ENCODE assay signal across 8 mouse cellular contexts in genomic region chr5:52470991-52471801, GRCm38 (mm10). TPM values are rescaled to one million over a fixed set of nuclear protein-coding genes. Genes with fewer than 3 reads are reported as not detected.
DNase-seq lines count a peak whose midpoint lies in the region; ATAC-seq and TF ChIP-seq lines count a peak whose summit lies in the region.

Ccdc149 (minus strand) TSS chr5:52471521.

- no peaks in the 10 kb centered on the region for H3K4me1 ChIP-seq in bone marrow, adult 2 months (ENCODE audit: control insufficient read depth, insufficient read depth, low read length)
- H3K4me1 ChIP-seq in embryonic facial prominence, embryonic 11.5 days (ENCODE audit: control insufficient read depth, insufficient read depth, low read length): no peaks in the 10 kb centered on the region
- peaks cover 14% of the 10 kb centered on the region for H3K4me1 ChIP-seq in megakaryocyte, embryonic 14.5 days

- H3K27me3 ChIP-seq in embryonic facial prominence, embryonic 11.5 days (ENCODE audit: control insufficient read depth, insufficient read depth, low read length): peaks cover 6% of the 10 kb centered on the region; the same call in 1 of the 2 replicates
- peaks cover 47% of the 10 kb centered on the region for H3K27me3 ChIP-seq in megakaryocyte, embryonic 14.5 days (replicated peaks)

- no peaks in the 10 kb centered on the region for H3K9me3 ChIP-seq in embryonic facial prominence, embryonic 11.5 days (replicated peaks; ENCODE audit: control insufficient read depth, low read length)
- peaks cover 18% of the 10 kb centered on the region for H3K9me3 ChIP-seq in megakaryocyte, embryonic 14.5 days

- H3K4me3 ChIP-seq in bone marrow, adult 2 months (replicated peaks; ENCODE audit: control insufficient read depth, low read depth, low read length): peak within 1 kb of the TSS; percentile 7
- H3K4me3 ChIP-seq in embryonic facial prominence, embryonic 11.5 days (ENCODE audit: low read depth, low read length): peak within 1 kb of the TSS; percentile 62
- peak within 1 kb of the TSS; percentile 90 for H3K4me3 ChIP-seq in megakaryocyte, embryonic 14.5 days (replicated peaks)

- 3% methylated on average over 60 of the region's 65 CpGs for WGBS in bone marrow, adult 2 months
- WGBS in embryonic facial prominence, embryonic 11.5 days: 1% methylated on average over 55 of the region's 65 CpGs

- ATAC-seq in embryonic facial prominence, embryonic 11.5 days (replicated peaks; ENCODE audit: insufficient number of reproducible peaks, low FRiP score, low TSS enrichment, low read depth): peak; percentile 87

- no peak for TF ChIP-seq POLR2A in bone marrow, adult 2 months (IDR thresholded peaks at IDR 0.05; ENCODE audit: borderline replicate concordance, control insufficient read depth, low read depth, low read length)

- DNase-seq in embryonic facial prominence, embryonic 11.5 days (ENCODE audit: low spot score): peak; percentile 61
- DNase-seq in heart, adult 11 months: peak; percentile 98
- peak; percentile 85 for DNase-seq in kidney, adult 11 months
- DNase-seq in left cerebral cortex, postnatal 14 days (ENCODE audit: low spot score in 2 of 2): peak; percentile 84 to 93
- peak; percentile 85 for DNase-seq in right cerebral cortex, postnatal 36 days (ENCODE audit: low spot score in 2 of 2)
- no peak for DNase-seq in MN1 (ENCODE audit: low spot score)

- no peaks in the 10 kb centered on the region for H3K36me3 ChIP-seq in embryonic facial prominence, embryonic 11.5 days (replicated peaks; ENCODE audit: control insufficient read depth, insufficient read depth, low read depth, low read length)
- H3K36me3 ChIP-seq in megakaryocyte, embryonic 14.5 days (replicated peaks; ENCODE audit: low read length): no peaks in the 10 kb centered on the region

- H3K9ac ChIP-seq in embryonic facial prominence, embryonic 11.5 days (replicated peaks; ENCODE audit: low read length): peak within 1 kb of the TSS; percentile 76

- no peak for TF ChIP-seq CTCF in bone marrow, adult 2 months (IDR thresholded peaks at IDR 0.05; ENCODE audit: control insufficient read depth, insufficient read depth, low read length)

- H3K4me2 ChIP-seq in embryonic facial prominence, embryonic 11.5 days (ENCODE audit: low read depth, low read length): peak within 1 kb of the TSS; percentile 93

- no peak within 1 kb of the TSS; the same call in 1 of the 2 replicates for H3K27ac ChIP-seq in bone marrow, adult 2 months (ENCODE audit: control insufficient read depth, insufficient read depth, low read depth, low read length, poor library complexity)
- no peak within 1 kb of the TSS for H3K27ac ChIP-seq in embryonic facial prominence, embryonic 11.5 days (replicated peaks; ENCODE audit: low read depth, low read length)

- intact Hi-C loops in left cerebral cortex, postnatal 14 days (cut with DNase I): loop anchor here (5.0 kb wide), 1 partner anchor 79 kb away; no protein-coding TSS in a partner anchor

RNA-seq across cellular contexts. Expression of gene Ccdc149, which starts in this region (rescaled TPM):
- not detected in 2 replicates for polyA plus RNA-seq in bone marrow, adult 2 months (2011; ENCODE audit: insufficient read depth, insufficient read length, low replicate concordance, missing spikeins)
- polyA plus RNA-seq in embryonic facial prominence, embryonic 11.5 days (2014; fragmentation: Nextera tagmentation; extraction: Ambion mirVana): 1.2 and 1.3 TPM in 2 replicates
- total RNA-seq in left cerebral cortex, postnatal 14 days (2021): 10 to 100 TPM; 38.9 to 43.3 TPM
- 0.07 TPM in 1 of 2 replicates, not detected in the other for polyA plus RNA-seq in megakaryocyte, embryonic 14.5 days (2012; ENCODE audit: insufficient read depth, low replicate concordance)

Comparison
In these comparisons a context has a peak if more than half of its experiments do, and no peak if none do; other contexts are left out.
1. H3K4me3 ChIP-seq: peak in every context shown above with its lines; median percentile 90 in megakaryocyte, embryonic 14.5 days; 62 in embryonic facial prominence, embryonic 11.5 days; 7 in bone marrow, adult 2 months.